Mouse (Mus musculus) 416B (cell line): Measurements from ENCODE around the gene Pcbp3.

Experiments used
- DNase-seq: peaks from one replicate; pipeline ENCODE4 v3.0.0; 2011; ENCODE audit warnings: low read depth

Pcbp3 gene

DNA sequence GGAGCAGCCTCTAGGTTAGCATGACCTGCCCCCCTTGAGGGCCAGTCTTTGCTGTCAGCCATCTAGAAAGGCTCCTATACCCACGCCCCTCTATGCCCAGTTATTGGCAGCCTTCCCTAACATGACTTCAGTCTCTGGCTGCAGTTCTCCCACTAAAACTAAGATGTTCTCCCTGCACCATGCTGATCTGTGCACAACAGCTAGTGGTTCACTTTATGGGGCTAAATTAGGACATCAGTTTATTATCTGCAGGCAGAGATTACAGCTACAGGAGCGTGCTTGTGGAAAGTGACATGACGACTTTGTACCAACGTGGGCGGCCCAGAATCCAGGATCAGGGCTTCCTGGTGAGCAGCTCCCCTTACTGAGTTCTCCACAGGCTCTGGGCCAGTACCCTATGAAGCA lies 160.4 kb downstream of the Pcbp3 start:
- DNase-seq: no peak

DNA sequence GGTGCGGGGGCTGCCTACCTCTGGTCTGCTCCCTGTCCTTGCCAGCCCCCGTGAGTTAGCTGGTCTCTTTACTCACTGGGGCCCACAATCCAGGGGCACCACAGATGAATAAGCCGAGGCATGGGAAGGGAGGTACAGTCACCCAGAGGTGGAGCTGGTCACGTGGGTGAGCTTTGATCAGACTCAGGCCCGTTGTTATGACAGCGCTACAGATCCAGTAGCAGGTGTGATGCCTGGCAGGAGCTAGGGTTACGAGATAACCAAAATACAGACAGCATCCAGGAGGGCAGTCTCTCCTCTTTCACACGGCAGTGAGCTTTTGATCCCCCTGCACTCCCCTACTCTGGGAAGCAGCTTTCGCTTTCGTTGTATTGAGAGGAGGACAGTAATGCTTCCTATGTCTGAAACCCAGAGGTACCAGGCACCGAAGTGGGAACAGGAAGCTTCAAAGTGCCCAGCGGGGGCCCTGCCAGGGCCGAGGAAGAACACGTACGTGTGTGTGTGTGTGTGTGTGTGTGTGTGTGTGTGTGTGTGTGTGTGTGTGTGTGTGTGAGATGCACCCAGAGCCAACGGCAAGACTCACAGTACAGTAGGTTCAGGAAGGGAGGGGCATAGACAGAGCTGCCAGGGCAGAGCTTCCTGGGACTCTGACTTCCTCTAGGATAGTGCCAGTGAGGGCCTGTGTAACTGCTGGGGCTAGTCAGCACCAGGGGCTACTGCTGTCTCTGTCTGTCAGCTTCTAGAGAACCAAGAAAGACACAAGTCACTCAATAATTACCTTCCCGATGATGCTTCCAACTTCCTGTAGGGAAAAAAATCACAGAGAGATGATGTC lies 162.7 kb downstream of the Pcbp3 start:
- no peak for DNase-seq

GRCm38 (mm10) chr10:76794102-76794501 lies 167.6 kb downstream of the Pcbp3 start:
- DNase-seq: no peak

DNA sequence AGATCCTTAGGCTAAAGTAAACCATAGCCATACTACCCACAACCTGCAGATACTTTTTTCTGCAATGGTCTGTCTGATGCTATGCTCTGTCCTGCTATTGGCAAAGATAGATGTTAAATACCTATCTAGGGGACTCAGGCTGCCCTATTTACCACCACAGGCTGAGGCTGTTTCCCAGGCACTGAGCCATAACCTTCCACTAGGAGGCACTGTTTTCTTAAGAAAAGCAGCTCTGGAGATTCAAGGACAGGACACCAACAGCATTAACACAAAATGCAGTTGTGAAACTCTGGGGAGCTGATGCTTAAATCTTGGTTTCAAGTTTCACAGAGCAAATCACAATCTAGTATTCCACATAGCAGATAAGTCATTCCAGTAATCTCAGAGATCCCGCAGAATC lies 170.2 kb downstream of the Pcbp3 start:
- DNase-seq: peak; percentile 54

DNA sequence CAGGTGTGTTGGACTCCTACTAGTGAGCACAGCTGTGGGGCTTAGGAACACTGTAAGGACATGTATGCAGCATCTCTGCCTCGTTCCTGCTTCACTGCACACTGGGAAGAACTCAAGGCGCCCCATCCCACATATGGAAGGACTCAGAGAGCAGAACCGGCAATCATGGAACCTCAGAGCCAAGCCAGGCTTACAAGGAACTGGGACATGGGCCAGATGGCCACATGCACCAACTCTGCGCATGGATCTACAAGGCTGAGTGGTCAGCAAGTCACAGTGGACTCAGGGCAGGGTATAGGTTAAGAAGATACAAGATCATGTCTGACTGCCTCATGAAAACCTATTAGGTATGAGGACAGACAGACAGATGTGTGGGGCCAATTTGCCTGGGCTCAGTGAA lies 171.8 kb downstream of the Pcbp3 start:
- no peak for DNase-seq

GRCm38 (mm10) chr10:76785312-76785711 lies 176.4 kb downstream of the Pcbp3 start:
- DNase-seq: no peak

GRCm38 (mm10) chr10:76779225-76779624 lies 182.5 kb downstream of the Pcbp3 start:
- DNase-seq: no peak

- no peak for DNase-seq
Observed at GRCm38 (mm10) chr10:76771624-76772023, 190.1 kb downstream of the Pcbp3 start.

- DNase-seq: no peak
Observed at GRCm38 (mm10) chr10:76771086-76771485, 190.6 kb downstream of the Pcbp3 start.

DNA sequence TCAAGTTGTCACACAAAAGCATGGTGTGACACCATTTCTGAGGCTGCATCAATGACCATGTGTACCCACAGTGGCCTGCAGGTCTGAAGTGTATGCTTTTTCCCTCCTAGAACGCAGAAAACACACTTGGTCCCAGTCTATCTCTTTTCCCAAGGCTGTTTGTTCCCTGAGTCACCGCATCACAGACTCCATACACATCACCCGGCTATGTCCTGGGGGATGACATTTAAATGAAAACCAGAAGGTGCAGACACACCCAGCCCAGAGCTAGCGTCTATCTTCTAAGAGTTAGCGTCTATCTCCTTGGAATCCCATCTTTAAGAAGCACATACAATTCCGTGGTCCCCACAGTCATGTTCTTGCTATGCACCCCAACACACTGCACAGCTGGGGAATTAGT lies 192.1 kb downstream of the Pcbp3 start:
- no peak for DNase-seq

DNA sequence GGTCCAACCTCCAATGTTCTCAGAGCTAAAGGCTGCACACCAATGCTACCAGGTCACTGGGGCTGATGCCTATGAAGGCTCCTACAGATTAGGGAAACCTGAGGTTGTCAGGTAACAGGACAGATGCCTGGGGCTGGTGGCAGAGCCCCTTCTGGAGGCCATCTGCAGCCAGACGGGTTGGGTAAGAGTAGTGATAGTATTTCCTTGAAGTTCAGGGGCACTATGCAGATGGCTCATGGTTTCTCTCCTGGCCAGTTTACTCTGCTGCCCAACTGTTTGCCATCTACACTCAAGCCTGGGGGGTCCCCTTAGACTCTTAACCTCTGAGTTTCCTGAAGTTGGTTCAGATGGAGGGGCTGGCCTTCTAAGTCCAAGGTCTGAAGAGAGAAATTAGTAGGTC lies 195.5 kb downstream of the Pcbp3 start:
- no peak for DNase-seq

DNA sequence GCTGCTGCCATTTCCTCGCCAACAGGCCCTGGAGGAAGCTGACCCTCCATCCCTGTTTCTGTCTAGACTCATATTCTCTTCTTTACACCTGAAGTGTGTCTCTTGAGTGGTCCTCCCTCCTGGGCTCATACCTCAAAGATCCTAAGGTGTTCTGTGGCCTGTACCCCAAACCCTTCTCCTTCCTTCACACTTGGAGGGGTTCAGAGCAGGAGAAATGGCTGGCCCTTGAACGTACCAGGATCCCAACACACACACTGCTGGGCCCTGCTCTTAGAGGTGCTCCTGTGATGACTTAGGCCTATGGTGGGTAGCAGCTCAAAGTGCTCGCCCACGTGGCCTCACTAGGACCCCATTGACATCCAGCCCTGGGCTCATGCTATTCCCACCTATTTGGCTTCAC lies 196.8 kb downstream of the Pcbp3 start:
- no peak for DNase-seq

DNA sequence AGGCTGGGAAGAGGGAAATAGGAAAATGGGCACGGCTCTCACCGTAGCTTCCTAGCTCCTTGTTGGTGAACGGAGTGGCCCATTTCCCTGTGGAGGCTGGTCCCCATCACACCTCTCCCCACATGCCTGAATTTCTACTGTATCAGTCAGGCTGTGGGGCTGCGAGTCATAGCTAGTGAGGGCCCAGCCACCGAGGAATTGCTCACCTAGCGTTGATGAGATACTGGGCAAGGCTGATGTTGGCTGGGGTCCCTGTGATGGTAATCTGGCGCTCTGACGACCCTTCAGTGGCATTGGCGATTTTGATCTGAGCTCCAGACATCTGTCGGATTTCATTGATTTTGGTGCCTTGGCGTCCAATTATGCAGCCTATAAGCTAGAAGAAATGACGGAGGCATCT lies 198.7 kb downstream of the Pcbp3 start:
- DNase-seq: no peak

- no peak for DNase-seq
Observed at GRCm38 (mm10) chr10:76762411-76762810, 199.3 kb downstream of the Pcbp3 start.

GRCm38 (mm10) chr10:76759878-76760277 lies 201.8 kb downstream of the Pcbp3 start:
- no peak for DNase-seq

GRCm38 (mm10) chr10:76753640-76754039 lies 208.0 kb downstream of the Pcbp3 start:
- no peak for DNase-seq

DNA sequence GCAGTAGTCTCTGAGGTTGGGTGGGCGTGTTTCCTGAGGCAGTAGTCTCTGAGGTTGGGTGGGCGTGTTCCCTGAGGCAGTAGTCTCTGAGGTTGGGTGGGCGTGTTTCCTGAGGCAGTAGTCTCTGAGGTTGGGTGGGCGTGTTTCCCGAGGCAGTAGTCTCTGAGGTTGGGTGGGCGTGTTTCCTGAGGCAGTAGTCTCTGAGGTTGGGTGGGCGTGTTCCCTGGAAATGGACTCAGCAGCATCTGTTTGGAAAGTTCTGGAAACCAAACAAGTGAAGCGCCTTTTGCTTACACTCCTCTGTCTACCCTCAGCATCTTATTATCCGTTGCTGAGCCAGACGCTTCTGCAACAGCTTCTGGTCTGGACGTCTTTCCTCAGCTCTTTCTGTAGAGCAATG lies 217.4 kb downstream of the Pcbp3 start:
- DNase-seq: peak; percentile 29

DNA sequence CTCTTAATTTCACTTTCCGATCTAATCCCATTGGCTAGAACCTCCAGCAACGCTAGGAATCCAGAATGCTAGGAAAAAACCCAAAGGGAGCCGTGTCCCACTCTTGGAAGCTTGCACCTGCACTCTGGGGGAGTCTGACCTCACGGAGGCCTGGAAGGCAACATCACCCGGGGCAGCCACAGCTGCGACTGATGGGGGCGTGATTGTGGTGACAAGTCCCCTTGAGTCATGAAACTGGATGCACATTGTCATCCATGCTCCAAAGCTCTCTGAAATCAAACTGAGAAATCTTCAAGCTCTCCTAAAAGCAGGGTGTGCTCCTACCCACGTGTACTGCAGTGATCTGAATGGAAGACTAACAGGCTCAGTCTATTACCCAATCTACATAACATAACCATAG lies 224.9 kb downstream of the Pcbp3 start:
- no peak for DNase-seq

- peak; percentile 73 for DNase-seq
Observed at GRCm38 (mm10) chr10:76734979-76735378, 226.7 kb downstream of the Pcbp3 start.

GRCm38 (mm10) chr10:76733677-76734068 lies 228.0 kb downstream of the Pcbp3 start:
- no peak for DNase-seq

GRCm38 (mm10) chr10:76732881-76733676 lies 228.6 kb downstream of the Pcbp3 start:
- peak; percentile 7 for DNase-seq

- DNase-seq: no peak
Observed at GRCm38 (mm10) chr10:76732391-76732790, 229.3 kb downstream of the Pcbp3 start.

DNA sequence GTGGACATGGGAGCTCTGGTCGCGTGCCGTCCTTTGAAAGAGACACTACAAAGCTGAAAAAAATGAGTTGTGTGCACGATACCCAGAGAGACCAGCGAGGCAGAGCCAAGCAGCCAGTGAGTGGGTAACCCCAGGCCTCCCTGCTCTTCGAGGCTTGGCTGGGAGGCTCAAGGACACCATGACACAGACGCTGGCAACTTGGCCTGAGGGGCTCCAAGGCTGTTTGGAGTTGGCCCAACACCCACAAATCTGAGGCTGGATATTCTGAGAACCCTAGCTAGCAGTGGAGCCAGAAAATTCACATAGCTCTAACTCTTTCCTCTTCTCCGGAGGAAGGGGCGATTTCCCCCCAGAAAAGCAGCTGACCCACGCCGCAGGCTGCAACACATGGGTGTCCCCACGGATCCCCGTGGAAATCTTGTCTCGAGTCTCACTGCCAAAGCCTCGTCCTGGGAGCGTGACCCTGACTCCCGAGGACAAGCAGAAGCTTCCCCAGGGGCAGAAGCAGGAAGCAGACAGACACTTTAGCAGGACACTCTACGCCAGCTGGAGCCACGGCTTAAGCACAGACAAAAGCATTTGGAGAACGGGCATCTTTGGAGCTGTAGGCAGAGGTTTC lies 230.0 kb downstream of the Pcbp3 start:
- no peak for DNase-seq
